Mouse (Mus musculus) 416B (cell line): ENCODE data around the gene Rad51.

Experiments used
- DNase-seq: peaks from one replicate; pipeline ENCODE4 v3.0.0; 2011; ENCODE audit warnings: low read depth

Gene Rad51

GRCm38 (mm10) chr2:119165401-119165800, 52.8 kb downstream of the Rad51 start:
- DNase-seq = peak; percentile 41

DNA sequence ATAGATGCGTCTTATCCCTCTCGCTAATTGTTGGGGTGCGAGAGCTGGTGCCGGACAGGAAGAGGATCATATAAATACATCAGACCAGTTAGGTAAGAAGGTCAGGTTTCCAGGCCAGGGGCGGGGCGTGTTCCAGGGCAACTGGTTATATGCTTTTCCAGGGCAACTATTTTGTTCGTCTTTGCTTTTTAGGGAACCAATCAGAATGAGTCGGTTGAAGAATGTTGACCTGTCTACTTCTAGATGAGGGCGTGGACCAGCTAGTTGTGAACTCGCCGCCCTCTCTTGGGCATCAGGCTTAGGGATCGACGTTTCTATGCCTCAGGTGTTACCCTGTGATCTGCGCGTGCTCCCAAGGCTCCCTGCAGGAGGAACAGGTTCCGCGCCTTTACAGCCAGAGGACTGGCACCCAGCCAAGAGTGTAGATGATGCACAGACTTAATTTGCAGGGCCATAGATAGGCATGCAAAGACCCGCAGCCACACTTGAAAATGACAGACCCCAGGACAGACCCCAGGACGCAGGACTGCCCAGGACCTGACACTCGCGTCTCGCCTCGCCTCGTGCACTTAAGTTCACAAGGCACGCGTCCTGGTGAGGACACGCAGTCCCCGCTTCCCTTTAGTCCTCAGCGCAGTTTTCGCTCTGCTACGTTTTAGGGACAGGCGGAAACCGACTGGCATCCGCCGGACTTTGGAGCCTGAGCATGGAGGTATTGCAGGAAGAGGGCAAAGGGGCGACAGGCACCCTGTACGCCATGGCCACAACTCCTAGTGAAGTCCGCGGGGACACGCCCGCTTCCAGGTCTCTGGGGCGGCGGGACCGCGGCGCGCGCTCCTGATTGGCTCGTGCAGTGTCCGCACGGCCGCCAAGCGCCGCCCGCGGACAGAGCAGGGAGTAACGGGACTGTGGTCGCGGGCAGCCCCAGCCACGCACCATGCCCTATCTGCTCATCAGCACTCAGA, 54.6 kb downstream of the Rad51 start, which contains the start of gene Gchfr:
Gene Gchfr (plus strand): TSS at position 873 of the 965 bp plus-strand sequence.
- DNase-seq = no peak

- no peak for DNase-seq
Observed at GRCm38 (mm10) chr2:119167866-119168256, 55.3 kb downstream of the Rad51 start.

DNA sequence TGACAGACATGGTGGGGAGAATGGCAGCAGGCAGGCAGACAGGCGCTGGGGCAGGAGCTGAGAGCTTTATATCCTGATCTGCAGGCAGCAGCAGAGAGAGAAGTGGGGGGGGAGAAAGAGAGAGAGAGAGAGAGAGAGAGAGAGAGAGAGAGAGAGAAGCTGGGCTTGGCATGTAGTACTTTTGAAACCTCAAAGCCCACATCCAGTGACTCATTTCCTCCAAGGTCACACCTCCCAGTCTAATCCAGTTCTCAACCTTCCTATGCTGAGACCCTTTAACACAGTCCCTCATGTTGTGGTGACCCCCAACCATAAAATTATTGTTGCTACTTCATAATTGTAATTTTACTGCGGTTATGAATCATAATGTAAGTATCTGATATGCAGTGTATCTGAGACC, 57.7 kb downstream of the Rad51 start:
- peak; percentile 90 for DNase-seq

GRCm38 (mm10) chr2:119171574-119171973, 59.0 kb downstream of the Rad51 start:
- DNase-seq = no peak

GRCm38 (mm10) chr2:119172446-119172845, 59.9 kb downstream of the Rad51 start:
- DNase-seq = peak; percentile 38

DNA sequence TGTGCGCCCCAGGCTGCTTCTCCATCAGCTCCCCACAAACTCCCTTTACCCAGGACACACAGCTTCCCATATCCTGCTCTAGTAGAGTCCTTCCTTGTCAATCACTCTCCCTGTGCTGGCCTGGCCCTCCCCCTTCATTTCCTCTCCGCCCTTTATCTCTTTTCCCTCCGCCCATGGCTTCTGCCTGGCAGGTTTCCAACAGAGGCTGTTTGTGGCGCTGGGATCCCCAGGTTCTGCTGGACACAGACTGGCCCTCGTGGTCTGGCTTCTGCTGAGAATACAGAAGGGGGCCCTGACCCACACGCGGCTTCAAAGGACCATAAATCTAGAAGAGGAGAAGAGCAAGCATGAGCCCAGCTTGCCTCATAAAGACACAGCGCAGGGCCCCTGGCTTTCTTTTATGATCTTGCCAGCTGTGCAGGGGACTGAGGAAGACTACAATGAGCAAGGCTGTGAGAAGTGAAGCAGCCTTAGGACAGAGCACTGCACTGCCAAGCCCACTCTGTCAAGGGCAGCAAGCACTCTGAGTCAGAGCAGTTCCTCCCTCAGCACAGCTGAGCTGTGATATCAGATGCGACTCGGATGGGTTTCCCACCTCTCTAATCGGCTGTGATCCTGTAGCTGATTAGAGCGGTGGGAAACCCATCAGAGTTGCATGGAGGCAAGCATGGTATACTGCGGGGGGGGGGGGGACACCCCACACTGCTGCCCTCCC, 60.4 kb downstream of the Rad51 start:
- peak; percentile 89 for DNase-seq

DNA sequence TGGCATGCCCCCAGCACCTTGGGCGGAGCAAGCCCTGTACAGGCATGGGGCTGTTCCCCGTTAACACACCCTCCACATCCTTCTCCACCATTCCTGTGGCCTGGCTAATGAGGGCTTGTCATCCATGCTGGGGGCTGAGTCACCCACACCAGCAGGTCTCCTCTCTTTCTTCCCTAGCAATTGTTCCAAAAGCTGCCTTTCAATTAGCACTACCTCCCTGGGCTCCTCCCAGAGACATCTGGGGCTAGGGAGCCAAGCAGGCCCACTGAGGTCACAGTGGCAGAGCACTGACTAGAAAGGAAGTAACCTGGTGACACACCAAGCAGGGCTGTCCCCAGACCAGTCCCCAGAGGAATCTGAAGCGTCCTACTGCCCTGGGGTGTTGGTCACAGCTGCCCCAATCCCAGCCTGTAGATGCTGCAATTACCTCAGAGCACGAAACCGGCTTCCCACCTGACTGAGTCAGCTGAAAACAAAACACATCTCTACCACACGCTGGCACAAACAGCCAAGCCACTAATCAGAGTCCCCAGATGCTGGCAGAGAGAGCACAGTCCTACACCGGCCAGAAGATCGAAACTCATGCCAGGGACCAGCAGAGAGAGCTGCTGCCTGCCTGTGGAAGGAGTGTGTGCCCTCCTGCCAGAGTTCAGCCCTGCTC, 61.5 kb downstream of the Rad51 start, which contains the start of gene Gm14137:
Gene Gm14137 (plus strand): TSS at position 519 of the 661 bp plus-strand sequence.
- peak; percentile 44 for DNase-seq

DNA sequence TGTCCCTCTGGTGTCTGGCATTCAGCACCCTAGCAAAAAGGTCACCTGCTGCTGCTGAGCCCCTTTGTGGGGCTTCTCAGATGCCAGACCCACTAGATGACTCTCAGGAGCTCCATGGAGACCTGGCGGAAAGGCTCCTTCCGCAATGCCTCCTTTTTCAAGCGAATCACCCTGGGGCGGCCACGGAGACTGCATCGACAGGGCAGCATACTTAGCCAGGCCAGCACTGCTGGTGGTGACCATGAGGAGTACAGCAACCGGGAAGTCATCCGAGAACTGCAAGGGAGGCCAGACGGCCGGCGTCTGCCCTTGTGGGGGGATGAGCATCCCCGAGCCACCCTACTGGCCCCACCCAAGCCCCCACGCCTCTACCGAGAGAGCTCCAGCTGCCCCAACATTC, 62.3 kb downstream of the Rad51 start:
- DNase-seq = no peak

- DNase-seq = peak; percentile 70
Observed at GRCm38 (mm10) chr2:119175614-119176013, 63.0 kb downstream of the Rad51 start.

GRCm38 (mm10) chr2:119176761-119177160, 64.2 kb downstream of the Rad51 start:
- DNase-seq = no peak

GRCm38 (mm10) chr2:119177384-119177939, 64.9 kb downstream of the Rad51 start:
- DNase-seq = no peak

GRCm38 (mm10) chr2:119182914-119183313, 70.3 kb downstream of the Rad51 start:
- no peak for DNase-seq

DNA sequence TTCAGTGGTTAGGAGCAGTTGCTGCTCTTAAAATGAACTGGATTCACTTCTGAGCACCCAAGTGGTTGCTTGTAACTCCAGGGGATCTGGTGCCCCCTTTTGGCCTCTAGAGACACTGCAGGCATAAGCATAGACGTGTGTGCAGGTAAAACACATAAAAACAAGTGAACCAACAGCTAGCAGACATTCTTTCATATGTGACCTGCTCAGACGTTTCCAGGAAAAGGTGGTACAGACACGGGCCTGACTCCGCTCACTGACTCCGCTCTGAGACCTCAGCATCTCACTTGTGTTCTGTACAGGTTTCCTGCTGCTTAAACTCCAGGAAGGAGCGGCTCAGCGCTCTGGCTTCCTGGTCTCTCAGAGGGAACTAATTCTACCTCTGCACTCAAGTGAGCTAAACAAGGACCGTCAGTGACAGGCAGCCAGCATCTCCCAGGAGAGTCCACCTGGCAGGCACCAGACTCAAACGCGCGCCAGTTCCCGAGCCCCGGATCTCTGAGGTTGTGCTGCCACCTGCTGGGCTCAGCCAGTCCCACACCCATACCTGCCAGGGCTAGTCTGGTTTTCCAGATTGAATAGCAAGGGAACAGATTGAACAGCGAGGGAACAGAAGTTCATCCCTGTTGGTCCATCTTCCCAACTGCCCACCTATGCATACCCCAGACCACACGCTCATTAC, 76.6 kb downstream of the Rad51 start:
- peak; percentile 87 for DNase-seq

DNA sequence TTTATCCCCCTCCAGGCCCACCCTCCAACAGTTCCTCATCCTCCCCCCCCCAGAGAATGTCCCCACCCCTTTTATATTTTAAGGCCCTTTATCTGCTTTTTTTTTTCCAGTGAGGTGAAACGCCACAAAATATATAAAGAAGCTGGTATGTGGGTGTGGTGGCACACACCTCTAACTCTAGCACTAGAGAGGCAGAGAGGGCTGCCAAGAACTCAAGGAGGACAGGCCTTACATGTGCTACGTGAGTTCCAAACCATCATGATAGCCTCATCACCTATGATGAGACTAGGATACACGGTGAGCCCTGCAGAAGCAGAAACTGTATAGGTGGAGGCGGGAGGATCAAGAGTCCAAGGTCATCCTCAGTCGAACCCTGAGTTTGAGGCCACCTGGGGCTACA, 78.4 kb downstream of the Rad51 start:
- DNase-seq = no peak

DNA sequence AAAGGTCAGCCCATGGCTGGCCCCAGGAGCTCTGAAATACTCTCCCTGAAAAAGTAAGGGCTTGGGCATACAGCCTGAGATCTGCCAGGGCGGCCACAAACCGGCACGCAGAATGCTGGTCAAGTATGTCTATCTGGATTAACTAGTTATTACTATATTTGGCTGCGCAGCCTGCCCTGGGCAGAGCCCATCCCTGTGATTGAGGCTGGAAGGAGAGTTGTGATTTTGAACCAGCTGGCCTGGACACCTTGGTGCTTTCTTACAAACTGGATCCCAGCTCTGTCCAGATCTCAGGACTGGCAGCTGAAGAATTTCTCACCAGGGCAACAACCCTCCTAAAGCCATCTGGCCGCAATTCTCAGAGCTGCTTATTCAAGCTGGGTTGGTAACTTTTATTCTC, 81.5 kb downstream of the Rad51 start:
- no peak for DNase-seq

GRCm38 (mm10) chr2:119196316-119197108, 83.9 kb downstream of the Rad51 start:
- no peak for DNase-seq
